Mouse (Mus musculus): ENCODE measurements around the gene Rnf123. TPM values are rescaled to one million over a fixed set of nuclear protein-coding genes. Genes with fewer than 3 reads are reported as not detected.
A peak's percentile ranks its signal among the peaks of the same experiment; 100 is the strongest.

The Rnf123 gene
- total RNA-seq, 2 experiments from 2014 or later, result 92.5 to 93.8 TPM

- DNase-seq, result no peak
- intact Hi-C loops (cut with DNase I), result no loop called here
These were observed 22.4 kb upstream of the Rnf123 start for GRCm38 (mm10) chr9:108105549-108105863.

- DNase-seq, result peak; percentile 57
- intact Hi-C loops (cut with DNase I), result no loop called here
These were observed 21.8 kb upstream of the Rnf123 start for GRCm38 (mm10) chr9:108104766-108105548.

DNA sequence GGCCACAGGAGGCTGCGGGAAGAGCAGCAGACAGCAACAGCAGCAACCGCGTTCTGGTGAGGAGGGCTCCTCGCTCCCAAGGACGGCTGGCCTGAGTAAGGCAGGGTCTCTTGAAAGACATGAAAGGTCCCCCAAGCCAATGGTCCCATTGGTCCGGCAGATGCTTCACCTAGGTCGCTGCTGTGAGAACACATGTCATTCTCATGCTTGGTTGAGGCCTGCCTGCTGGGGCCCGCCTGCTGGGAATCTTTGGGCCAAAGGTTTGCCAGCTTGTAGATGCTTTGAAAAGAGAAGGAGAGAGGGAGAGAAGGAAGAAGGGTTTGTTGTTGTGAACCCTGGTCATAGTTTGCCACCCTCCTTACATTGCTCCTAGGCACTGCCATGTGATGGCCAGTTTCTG lies 16.5 kb upstream of the Rnf123 start:
- peak; percentile 58 for DNase-seq
- intact Hi-C loops (cut with DNase I), result loop anchor here (5.0 kb wide), 1 partner anchor 103 kb away; no protein-coding TSS in a partner anchor

DNA sequence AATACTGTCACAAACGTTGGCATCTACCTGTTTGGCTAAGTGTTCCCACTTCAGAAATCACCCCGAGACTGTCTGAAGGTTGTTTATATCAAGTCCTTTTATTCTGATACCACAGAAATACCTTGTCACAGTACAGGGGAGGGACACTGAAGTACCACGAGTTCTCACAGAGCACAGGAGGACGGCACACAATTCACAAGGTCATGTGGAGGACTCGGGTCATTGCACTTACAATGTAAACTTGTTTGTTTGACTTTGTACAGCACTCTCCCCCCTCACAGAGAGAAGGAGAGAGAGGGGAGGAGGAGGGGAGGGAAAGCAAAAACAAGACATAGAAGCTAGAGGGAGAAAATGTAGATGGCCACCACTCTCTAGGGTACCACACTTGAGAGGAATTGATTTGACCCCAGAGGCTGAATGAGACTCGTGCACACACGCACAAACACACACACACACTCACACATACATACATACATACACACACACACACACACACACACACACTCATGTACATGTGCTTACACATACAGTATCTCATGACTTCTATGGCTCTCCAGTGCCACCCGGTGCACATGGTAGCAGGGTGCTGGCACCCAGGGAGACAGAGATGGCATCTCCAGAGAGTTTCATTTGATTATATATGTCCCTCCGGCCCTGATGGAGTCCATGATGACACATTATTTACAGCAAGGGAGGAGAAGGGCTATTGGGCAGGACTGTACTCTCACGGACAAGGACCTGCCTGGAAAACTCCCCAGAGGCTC lies 13.0 kb upstream of the Rnf123 start:
- no peak for DNase-seq
- intact Hi-C loops (cut with DNase I), result loop anchor here (5.0 kb wide), 1 partner anchor 106 kb away; no protein-coding TSS in a partner anchor

GRCm38 (mm10) chr9:108095518-108095917 lies 12.4 kb upstream of the Rnf123 start:
- peak; percentile 68 for DNase-seq
- intact Hi-C loops (cut with DNase I), result loop anchor here (5.0 kb wide), 1 partner anchor 107 kb away; no protein-coding TSS in a partner anchor

DNA sequence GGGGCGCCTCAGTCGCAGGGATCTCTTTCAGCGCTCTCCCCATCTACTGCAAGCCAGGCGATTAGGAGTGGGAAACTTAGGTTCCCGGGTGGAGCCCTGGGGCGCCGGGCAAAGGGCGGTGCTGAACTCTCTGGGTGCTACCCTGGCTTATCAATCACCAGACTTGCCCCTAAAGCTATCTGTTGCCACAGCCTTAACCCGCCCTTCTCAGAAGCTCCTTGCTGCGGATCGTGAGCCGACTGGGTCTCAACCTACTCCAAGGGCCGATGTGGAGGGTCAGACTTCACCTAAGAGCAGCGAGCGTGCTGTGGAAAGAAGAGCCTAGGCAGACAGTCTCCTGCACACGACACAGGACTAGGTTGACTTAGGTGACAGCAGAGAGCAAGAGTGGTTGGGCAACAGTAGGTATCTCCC lies 11.9 kb upstream of the Rnf123 start:
- no peak for DNase-seq
- intact Hi-C loops (cut with DNase I), result loop anchor here (5.0 kb wide), 1 partner anchor 107 kb away; no protein-coding TSS in a partner anchor

- intact Hi-C loops (cut with DNase I), result no loop called here
These were observed 11.2 kb upstream of the Rnf123 start, which contains the start of gene Apeh for GRCm38 (mm10) chr9:108094184-108094941. Apeh (minus strand) TSS chr9:108094606.

DNA sequence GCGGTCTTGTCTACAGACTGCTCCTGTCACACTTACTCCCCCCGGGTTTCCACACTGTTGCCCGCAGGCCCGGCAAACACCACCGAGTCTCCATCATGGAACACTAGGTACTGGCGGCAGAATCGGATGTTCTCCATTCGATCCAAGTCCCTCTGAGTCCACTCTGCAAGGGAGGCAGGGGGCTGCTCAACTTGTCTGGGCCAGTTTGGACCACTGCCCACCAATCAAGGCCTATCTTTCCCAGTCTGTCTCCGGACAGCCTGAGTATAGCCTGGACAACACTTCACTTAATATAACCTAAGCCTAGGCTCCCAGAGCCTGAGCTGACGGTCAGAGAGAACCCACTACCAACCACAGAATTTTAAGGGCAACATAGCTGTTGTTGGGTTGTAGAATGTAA lies 10.4 kb upstream of the Rnf123 start:
- intact Hi-C loops (cut with DNase I), result no loop called here
- DNase-seq, result no peak

More at GRCm38 (mm10) chr9:108094184-108094941, 11.2 kb upstream of the Rnf123 start, which contains the start of gene Apeh:
- peak; percentile 96 for DNase-seq

GRCm38 (mm10) chr9:108090611-108091120 lies 7.5 kb upstream of the Rnf123 start:
- intact Hi-C loops (cut with DNase I), result no loop called here
- no peak for DNase-seq

DNA sequence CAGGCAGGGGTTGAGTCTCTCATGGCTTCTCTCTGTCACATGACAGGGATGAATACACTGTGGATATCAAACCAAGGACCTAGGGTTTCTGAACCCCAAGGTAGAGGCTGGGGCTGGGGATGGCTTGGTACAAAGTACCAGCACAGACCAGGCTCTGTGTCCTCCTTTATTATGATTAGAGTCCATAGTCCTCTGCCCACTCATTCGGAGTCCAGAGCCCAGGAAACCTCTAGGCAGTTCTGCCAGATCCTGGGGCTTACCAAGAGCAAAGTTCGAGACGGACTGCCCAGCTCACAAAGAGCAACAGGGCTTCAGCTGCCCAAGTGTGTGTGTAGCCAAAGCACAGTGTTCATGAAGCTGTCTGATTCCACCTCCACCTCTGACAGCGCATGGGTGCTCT lies 2.1 kb upstream of the Rnf123 start:
- intact Hi-C loops (cut with DNase I), result no loop called here
- no peak for DNase-seq

DNA sequence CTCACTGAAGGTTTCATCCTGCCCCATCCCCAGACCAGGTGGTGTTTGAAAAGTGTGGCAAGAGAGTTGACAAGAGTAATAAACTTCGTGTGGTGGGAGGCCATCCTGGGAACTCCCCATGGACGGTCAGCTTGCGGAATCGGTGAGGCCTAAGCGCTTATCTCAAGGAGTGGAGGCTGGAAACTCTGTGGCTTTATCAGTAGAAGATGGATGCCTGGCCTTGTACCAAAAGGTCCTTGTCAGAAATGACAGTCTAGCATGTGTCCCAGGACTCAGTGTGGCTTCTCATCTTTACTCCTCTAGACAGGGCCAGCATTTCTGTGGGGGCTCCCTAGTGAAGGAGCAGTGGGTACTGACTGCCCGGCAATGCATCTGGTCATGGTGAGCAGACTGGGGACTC lies 415 bp upstream of the Rnf123 start:
- intact Hi-C loops (cut with DNase I), result no loop called here
- DNase-seq, result no peak

- intact Hi-C loops (cut with DNase I), result no loop called here
- no peak for DNase-seq
These were observed 597 bp downstream of the Rnf123 start for GRCm38 (mm10) chr9:108082549-108082948.

DNA sequence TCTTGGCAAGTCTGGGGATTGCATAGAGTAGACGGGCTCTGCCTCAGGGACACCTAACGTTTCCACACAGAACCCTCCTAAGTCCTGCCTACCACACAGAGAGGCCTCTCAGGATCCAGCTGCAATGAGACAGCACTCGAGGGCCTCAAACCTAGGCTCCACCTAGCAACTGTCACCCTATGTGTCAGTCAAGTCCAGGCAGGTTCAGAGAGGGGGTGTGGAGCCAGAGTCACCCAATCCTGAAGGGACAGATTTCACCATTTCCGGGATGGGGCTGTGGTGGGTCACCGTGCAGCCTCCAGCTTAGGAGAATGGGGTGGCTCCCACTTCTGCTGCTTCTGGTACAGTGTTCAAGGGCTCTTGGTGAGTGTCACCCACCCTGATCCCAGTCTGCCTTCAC lies 3.0 kb downstream of the Rnf123 start, which contains the start of gene Mst1:
TSS of gene Mst1 (plus strand) at position 269 of the 400 bp plus-strand sequence.
- intact Hi-C loops (cut with DNase I), result no loop called here

GRCm38 (mm10) chr9:108073141-108073930 lies 9.8 kb downstream of the Rnf123 start:
- DNase-seq, result no peak
- intact Hi-C loops (cut with DNase I), result no loop called here

More for the DNA sequence above, 3.0 kb downstream of the Rnf123 start, which contains the start of gene Mst1:
- DNase-seq, result no peak

DNA sequence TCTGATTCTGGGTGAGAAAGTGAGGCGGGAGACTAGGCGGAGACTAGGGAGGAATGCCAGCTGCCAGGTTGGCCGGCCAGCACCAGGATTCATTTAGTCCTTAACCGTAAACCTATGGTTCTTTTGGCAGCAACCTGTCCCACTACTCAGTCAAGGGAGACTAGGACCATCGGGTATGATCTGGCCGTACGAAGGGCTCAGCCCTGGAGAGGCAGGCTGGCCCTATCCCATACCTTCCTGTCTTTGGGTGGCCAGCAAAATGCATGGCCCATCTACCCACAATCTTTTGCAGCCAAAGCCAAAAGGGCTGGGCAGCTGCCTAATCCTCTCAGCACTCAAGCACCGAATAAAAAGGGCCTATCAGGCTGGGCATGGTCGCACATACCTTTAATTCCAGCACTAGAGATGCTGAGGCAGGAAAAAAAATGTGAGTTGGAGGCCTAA lies 10.6 kb downstream of the Rnf123 start:
- no peak for DNase-seq
- intact Hi-C loops (cut with DNase I), result no loop called here

DNA sequence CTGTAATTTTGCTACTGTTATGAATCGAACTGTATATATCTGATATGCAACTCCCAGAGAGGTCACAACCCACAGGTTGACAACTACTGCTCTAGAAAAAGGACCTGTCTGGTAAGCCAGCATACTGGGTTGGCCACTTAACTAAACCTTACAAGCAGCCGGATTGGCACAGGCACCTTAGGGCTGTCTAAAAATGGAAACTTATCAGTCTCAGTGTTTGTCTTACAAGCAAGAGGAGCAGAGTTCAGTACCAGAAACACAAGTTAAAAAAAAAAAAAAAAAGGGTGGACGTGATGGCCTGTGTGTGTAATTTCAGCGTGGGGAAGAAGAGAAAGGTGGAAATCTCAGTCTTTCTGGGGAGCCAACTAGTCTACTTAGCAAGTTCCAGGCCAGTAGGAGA lies 11.3 kb downstream of the Rnf123 start:
- intact Hi-C loops (cut with DNase I), result no loop called here
- no peak for DNase-seq

- no peak for DNase-seq
- intact Hi-C loops (cut with DNase I), result loop anchor here (5.0 kb wide), 1 partner anchor 167 kb away; no protein-coding TSS in a partner anchor
These were observed 13.6 kb downstream of the Rnf123 start for GRCm38 (mm10) chr9:108069529-108069928.

DNA sequence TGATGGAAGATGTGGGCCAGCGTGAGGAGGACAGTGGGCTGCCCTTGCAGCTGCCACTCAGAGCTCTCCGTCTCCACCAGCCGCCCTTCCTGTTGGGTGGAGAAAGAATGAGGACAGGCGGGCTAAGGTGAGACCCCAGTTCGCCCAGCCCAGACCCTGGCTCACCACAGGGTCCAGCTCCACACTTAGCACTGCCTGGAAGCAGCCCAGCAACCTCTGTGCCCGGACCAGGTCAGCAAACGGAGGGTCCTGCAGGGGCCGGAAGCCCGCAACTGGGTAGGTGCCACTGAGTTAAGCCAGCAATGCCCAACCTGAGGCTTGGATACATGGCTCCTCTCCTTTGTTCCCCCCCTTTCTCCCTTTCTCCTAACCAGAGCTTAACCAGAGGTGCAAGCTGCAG lies 14.1 kb downstream of the Rnf123 start:
- no peak for DNase-seq
- intact Hi-C loops (cut with DNase I), result loop anchor here (5.0 kb wide), 1 partner anchor 167 kb away; no protein-coding TSS in a partner anchor

DNA sequence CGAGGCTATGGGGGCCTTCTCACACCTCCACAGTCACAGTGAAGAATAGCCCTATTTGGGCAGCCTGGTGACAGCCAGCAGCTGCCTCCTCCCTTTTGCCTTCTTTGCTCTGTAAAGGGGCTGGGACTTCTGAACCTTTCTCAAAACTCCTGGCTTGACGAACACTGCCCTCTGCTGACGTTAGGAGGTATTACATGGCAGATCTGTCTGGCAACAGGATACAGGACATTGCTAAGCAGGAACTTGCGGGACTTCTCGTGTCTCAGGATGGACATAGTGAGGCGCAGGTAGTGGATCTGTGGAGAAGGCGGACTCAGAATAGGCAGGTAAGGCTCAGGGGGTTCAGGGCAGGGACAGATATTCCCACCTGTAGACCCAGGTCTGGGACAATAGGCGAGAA lies 15.2 kb downstream of the Rnf123 start:
- DNase-seq, result peak; percentile 82
- intact Hi-C loops (cut with DNase I), result loop anchor here (5.0 kb wide), 1 partner anchor 166 kb away; no protein-coding TSS in a partner anchor
